Mouse (Mus musculus) ES-Bruce4 (cell line): ENCODE measurements around the gene Sh3d19.

Source experiments
- EP300 ChIP-seq: IDR thresholded peaks from 2 replicates; pipeline ENCODE4 v1.6.1; 2011; ENCODE audit warnings: low read depth, low read length; ENCODE audit not compliant: insufficient read depth
- POLR2A ChIP-seq: IDR thresholded peaks from one replicate; pipeline ENCODE4 v1.8.1; 2011; ENCODE audit warnings: low read length; ENCODE audit not compliant: insufficient read depth

GRCm38 (mm10) chr3:86106086-86106632, 135.2 kb downstream of the Sh3d19 start:
- no peak for TF ChIP-seq EP300
- TF ChIP-seq POLR2A = no peak
